Mouse (Mus musculus) lung, embryonic 14.5 days (tissue): ENCODE measurements around the gene Gfra4. TPM values are rescaled to one million over a fixed set of nuclear protein-coding genes. Genes with fewer than 3 reads are reported as not detected.

ENCODE experiments used
- ATAC-seq: fragments of 200-750 bp; cut with Nextera tagmentation; 2 replicates; pipeline ENCODE4 v1.8.0; 2017; ENCODE audit warnings: mild to moderate bottlenecking, moderate TSS enrichment, moderate library complexity; ENCODE audit not compliant: insufficient read depth
- DNase-seq: peaks from one replicate; pipeline ENCODE4 v3.0.0-alpha.2; 2015
- H3K27ac ChIP-seq: fragments of 300-500 bp; sonication (generic); 2 replicates; pipeline ENCODE4 v1.5.1; 2014; ENCODE audit warnings: low read depth, mild to moderate bottlenecking, moderate library complexity
- H3K27me3 ChIP-seq: fragments of 300-500 bp; sonication (generic); 2 replicates; pipeline ENCODE4 v1.6.1; 2014; ENCODE audit warnings: low read length, control low read depth; ENCODE audit not compliant: insufficient read depth
- H3K36me3 ChIP-seq: fragments of 300-500 bp; sonication (generic); 2 replicates; pipeline ENCODE4 v1.6.1; 2014; ENCODE audit warnings: control low read depth; ENCODE audit not compliant: insufficient read depth
- H3K4me1 ChIP-seq: fragments of 300-500 bp; sonication (generic); 2 replicates; pipeline ENCODE4 v1.6.1; 2014; ENCODE audit warnings: antibody characterized with exemption, control low read depth; ENCODE audit not compliant: insufficient read depth
- H3K4me2 ChIP-seq: fragments of 300-500 bp; sonication (generic); 2 replicates; pipeline ENCODE4 v1.6.1; 2014; ENCODE audit warnings: mild to moderate bottlenecking
- H3K4me3 ChIP-seq: fragments of 300-500 bp; sonication (generic); 2 replicates; pipeline ENCODE4 v1.5.1; 2014; ENCODE audit warnings: low read depth, low read length
- H3K9ac ChIP-seq: fragments of 300-500 bp; sonication (generic); 2 replicates; pipeline ENCODE4 v1.6.1; 2014
- H3K9me3 ChIP-seq: fragments of 300-500 bp; sonication (generic); 2 replicates; pipeline ENCODE4 v1.6.1; 2016; ENCODE audit warnings: low read depth, low read length, control low read depth
- CTCF ChIP-seq: IDR thresholded peaks from 2 replicates; pipeline ENCODE4 v1.5.1; 2016; ENCODE audit warnings: antibody characterized with exemption, low read depth
- WGBS: fragments of 180-500 bp; shearing (Covaris S2); extraction: QIAGEN DNeasy Blood & Tissue Kit; methylation state at CpG from one replicate; pipeline ENCODE4 v1.1.7; 2014; 5-methylcytosine and 5-hydroxymethylcytosine counted together
- polyA plus RNA-seq: library from polyadenylated mRNA; unstranded; fragments of >200 nt; fragmentation: Nextera tagmentation; extraction: Ambion mirVana; gene quantifications from 2 replicates; pipeline ENCODE4 v1.2.1, GENCODE M21; 2014

Gene Gfra4
- polyA plus RNA-seq, 1 experiment from 2014 or later = 13.5 TPM

DNA sequence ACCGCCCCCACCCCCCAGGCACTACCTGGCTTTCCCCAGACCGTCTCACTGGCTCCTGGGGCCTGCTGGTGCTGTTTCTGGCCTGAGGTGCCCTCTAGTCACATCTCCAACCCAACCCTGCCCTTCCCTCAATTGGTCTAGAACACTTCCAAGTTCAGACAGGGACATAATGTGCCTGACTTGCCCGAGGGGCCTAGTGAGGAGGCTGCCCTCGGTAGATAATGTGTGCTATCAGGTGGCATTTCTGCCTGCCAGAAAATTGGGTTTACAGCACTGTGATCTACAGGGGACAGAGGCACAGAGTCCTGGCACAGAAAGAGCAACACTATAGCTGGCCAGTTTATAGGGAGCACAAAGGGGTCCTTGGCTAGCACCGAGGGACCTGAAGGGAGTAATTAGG is 9.2 kb upstream of the Gfra4 start:
- no peaks in the 10 kb centered on the region for H3K9me3 ChIP-seq
- no peak overlapping the region for H3K4me3 ChIP-seq
- no peak for ATAC-seq
- H3K27me3 ChIP-seq = peaks cover 51% of the 10 kb centered on the region
- no peak overlapping the region for H3K27ac ChIP-seq
- WGBS = 67% methylated on average over 5 of the region's 5 CpGs
- H3K36me3 ChIP-seq = no peaks in the 10 kb centered on the region
- no peak overlapping the region for H3K4me2 ChIP-seq
- no peak for TF ChIP-seq CTCF
- peaks cover 3% of the 10 kb centered on the region; the same call in 1 of the 2 replicates for H3K4me1 ChIP-seq
- no peak overlapping the region for H3K9ac ChIP-seq
- no peak for DNase-seq

DNA sequence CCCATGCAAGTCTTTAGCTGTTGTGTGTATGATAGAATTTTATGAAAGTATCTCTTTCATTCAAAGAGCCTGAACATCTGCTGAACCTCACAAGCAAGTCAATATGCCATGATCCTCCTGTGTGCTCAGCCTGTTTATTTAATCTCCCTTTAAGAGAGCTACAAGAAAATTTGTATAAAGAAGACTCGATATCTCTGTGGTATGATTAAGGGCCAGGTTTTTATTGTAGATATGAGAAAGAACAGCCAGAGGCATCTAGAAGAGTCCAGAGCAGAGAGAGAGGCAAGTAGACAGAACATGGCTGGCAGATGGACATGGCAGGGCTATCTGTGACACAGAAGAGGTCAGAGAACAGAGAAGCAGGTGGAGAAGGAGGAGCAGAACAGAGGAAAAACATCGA is 3.1 kb upstream of the Gfra4 start:
- H3K9me3 ChIP-seq = no peaks in the 10 kb centered on the region
- no peaks in the 10 kb centered on the region for H3K36me3 ChIP-seq
- H3K27ac ChIP-seq = no peak overlapping the region
- DNase-seq = no peak
- no peak for ATAC-seq
- 50% methylated on average over 2 of the region's 2 CpGs for WGBS
- H3K4me1 ChIP-seq = peaks cover 10% of the 10 kb centered on the region; the same call in 1 of the 2 replicates
- H3K27me3 ChIP-seq = peaks cover 21% of the 10 kb centered on the region
- H3K9ac ChIP-seq = no peak overlapping the region
- H3K4me2 ChIP-seq = no peak overlapping the region
- TF ChIP-seq CTCF = no peak
- H3K4me3 ChIP-seq = no peak overlapping the region

DNA sequence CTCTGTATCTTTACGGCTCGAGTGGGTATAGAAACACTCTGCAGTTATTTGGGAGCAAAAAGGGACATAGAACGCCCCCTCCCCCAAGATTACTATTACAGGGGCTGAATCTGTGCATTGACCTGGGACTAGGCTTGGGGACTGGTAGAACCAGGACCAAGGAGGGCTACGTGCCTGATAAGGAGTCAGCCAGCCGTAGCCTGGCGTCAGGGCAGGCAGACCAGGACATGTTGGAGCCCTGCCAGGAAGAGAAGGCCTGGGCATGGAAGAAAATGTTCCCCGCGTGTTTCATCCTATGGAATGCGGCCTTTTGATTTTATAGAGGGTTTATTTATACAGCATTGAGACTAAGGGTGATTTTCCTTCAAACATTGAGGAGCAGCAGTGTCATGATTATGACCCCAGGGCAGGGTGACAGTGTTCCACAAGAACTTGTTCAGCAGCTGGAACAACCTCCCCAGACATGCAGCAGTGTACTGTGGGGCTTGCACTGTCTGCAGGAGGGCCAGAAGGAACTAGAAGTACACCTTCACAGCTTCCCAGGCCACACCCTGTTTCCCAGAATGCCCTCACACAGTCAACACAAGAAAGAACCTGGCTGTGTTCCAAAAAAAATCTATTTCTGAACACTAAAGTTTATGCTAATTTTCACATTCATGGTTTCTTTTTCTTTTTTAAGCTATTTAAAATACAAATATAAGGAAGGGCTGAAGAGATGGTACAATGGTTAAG is 2.3 kb upstream of the Gfra4 start:
- TF ChIP-seq CTCF = no peak
- Histone ChIP-seq H3K4me1 (peaks cover 10% of the 10 kb centered on the region; the same call in 1 of the 2 replicates), H3K36me3 (no peaks in the 10 kb centered on the region), H3K27me3 (peaks cover 29% of the 10 kb centered on the region), H3K4me3 (no peak overlapping the region), H3K9me3 (no peaks in the 10 kb centered on the region), H3K4me2 (peak overlapping the region; percentile 35), H3K9ac (no peak overlapping the region), H3K27ac (no peak overlapping the region)
- DNase-seq = peak; percentile 67
- WGBS = 46% methylated on average over 9 of the region's 9 CpGs
- peak; percentile 39; the same call in 1 of the 2 replicates for ATAC-seq

DNA sequence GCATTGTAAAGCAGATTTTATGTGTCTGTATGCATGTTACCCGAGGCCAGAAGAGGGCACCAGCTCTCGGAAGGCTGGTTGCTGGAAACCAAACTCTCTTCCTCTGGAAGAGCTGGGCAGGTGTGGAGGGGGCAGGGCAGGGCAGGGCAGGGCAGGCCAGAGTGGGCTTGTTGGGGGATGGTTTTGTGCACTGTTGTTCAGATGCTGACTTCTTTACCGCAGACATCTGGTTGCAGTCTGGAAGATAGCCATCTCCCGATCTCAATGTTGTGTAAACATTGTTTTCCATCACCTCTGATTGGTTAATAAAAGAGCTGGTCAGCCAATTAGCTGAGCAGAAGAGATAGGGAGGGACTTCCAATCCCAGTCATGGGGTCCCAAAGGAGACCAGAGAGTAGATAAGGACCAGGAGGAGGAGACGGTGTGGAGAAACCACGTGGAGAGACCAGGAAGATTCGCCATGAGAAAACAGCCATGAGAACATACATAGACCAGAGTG is 1.5 kb upstream of the Gfra4 start:
- Histone ChIP-seq H3K27me3 (peaks cover 37% of the 10 kb centered on the region), H3K4me3 (no peak overlapping the region), H3K9ac (no peak overlapping the region), H3K4me1 (peaks cover 10% of the 10 kb centered on the region; the same call in 1 of the 2 replicates), H3K9me3 (no peaks in the 10 kb centered on the region), H3K4me2 (peak overlapping the region; percentile 35), H3K36me3 (no peaks in the 10 kb centered on the region), H3K27ac (no peak overlapping the region)
- 7% methylated on average over 7 of the region's 7 CpGs for WGBS
- ATAC-seq (peak; percentile 49), DNase-seq (peak; percentile 61)
- peak; percentile 47 for TF ChIP-seq CTCF

DNA sequence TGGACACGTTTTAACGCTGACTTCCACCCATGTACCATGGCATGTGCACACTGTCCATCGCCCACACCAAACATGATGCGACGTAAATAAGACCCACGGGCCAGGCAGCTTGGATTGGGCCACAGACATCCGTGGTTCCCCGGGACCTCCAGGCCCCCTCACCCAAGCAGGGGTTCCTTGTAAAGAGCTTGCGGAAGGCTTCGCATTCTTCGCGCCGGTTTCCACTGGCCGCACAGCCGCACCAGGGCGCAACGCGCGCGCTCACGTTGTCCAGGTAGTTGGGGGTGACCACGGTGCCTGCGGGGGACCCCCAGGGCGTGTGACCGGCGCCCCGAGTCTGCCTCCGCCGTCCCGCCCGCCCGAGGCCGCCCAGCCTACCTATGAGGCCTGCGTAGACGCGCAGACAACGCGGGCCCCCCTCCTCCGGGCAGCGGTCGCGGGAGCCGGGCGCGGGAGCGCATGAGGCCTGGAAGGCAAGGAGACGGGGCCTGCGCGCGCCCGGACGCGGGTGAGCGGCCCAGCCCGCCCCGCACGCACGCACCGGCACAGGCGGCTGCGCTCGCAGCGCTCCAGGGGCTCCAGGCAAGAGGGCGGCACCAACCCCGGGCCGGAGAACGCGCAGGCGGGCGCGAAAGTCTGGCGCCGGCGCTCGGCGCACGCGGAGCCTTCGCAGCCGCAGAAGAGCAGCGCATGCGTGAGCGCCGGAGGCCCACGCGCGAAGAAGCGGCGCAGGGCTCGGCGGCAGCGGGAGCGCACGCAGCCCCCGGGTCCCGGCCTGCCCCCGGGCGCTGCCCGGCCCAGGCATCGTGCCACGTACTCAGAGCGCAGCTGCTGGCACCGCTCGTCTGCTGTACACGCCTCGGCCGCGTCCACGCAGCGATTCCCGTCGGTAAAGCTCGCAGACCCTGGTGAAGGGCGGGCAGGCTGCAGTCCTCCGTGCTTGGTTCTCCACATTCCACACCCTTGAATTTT is 1.7 kb downstream of the Gfra4 start:
- Histone ChIP-seq H3K27ac (no peak overlapping the region), H3K4me2 (peak overlapping the region; percentile 94), H3K4me3 (peak overlapping the region; percentile 54), H3K27me3 (peaks cover 38% of the 10 kb centered on the region), H3K36me3 (no peaks in the 10 kb centered on the region), H3K9me3 (no peaks in the 10 kb centered on the region), H3K4me1 (peaks cover 10% of the 10 kb centered on the region; the same call in 1 of the 2 replicates), H3K9ac (peak overlapping the region; percentile 69)
- no peak for TF ChIP-seq CTCF
- peak; percentile 57; the same call in 1 of the 2 replicates for ATAC-seq
- 2% methylated on average over 114 of the region's 115 CpGs for WGBS
- peak; percentile 67 for DNase-seq

DNA sequence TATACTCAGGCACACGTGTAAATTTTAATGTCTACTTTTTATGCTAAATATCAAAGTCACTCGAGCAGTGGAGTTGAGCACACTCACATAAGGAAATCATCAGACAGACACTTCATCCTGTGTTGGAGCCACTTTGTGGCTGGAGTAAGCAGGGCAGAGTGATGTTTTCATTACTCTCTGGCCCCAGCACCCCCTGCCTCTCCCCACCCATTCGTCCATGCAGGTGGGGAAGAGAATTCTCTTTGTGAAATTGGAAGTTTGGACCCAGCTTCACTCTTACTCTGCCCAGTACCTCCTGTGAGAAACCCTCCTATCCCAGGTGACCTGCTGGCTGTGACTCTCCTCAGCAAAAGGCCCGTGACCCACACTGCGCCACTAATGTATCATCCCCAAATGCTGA is 4.2 kb downstream of the Gfra4 start:
- Histone ChIP-seq H3K4me2 (no peak overlapping the region), H3K36me3 (no peaks in the 10 kb centered on the region), H3K9ac (no peak overlapping the region), H3K27ac (no peak overlapping the region), H3K4me3 (no peak overlapping the region), H3K27me3 (peaks cover 38% of the 10 kb centered on the region), H3K4me1 (no peaks in the 10 kb centered on the region), H3K9me3 (no peaks in the 10 kb centered on the region)
- no peak for ATAC-seq
- 75% methylated on average over 5 of the region's 5 CpGs for WGBS
- DNase-seq = no peak
- no peak for TF ChIP-seq CTCF
